Mouse (Mus musculus): Measurements from ENCODE around the gene Ncam1. TPM values are rescaled to one million over a fixed set of nuclear protein-coding genes. Genes with fewer than 3 reads are reported as not detected.

Ncam1 gene
- total RNA-seq, 1 experiment from 2014 or later: 2.4 TPM

DNA sequence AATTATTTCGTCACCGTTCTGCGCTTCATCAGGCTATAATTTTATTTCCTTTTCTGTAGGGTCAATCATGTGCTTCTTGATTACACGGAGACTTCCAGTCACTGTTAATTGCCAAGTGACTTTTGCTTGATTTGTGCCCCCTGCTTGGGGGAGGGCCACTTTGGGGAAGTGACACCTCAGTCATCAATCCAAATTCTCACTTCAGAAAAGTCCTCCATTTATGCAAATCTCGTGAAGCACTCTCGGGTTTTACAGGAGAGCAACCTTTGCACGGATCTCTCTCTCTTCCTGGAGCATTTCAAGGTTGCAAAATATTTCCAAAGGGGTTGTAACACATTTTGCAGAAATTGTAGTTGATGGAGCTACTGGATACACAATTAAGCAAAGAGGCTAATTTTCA, 267.5 kb downstream of the Ncam1 start:
- ATAC-seq (ENCODE audit: extremely low read depth, insufficient number of reproducible peaks, low FRiP score, poor library complexity, severe bottlenecking): no peak

DNA sequence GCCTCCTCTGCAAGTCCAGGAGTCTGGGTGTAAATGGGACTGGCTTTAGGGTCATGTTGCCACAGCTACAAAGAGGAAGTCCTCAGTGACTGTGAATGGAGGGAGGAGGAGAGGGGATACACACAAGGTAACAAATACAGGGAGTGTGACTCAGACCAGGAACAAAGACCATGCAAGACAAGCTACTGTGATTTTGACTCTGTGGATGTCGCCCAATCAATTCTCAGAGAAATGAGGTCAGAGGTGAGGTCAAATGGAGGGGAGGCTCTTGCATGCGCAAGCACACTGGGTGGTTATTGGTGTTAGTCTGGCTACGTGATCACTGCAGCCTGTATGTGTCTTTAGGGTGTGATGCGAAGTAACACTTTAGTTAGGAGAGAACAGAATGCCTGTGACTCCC, 268.0 kb downstream of the Ncam1 start:
- no peak for ATAC-seq (ENCODE audit: extremely low read depth, insufficient number of reproducible peaks, low FRiP score, poor library complexity, severe bottlenecking)

- no peak for ATAC-seq (ENCODE audit: extremely low read depth, insufficient number of reproducible peaks, low FRiP score, poor library complexity, severe bottlenecking)
Measured at GRCm38 (mm10) chr9:49529366-49529959, 269.3 kb downstream of the Ncam1 start.

GRCm38 (mm10) chr9:49528943-49529342, 269.8 kb downstream of the Ncam1 start:
- no peak for ATAC-seq (ENCODE audit: extremely low read depth, insufficient number of reproducible peaks, low FRiP score, poor library complexity, severe bottlenecking)

DNA sequence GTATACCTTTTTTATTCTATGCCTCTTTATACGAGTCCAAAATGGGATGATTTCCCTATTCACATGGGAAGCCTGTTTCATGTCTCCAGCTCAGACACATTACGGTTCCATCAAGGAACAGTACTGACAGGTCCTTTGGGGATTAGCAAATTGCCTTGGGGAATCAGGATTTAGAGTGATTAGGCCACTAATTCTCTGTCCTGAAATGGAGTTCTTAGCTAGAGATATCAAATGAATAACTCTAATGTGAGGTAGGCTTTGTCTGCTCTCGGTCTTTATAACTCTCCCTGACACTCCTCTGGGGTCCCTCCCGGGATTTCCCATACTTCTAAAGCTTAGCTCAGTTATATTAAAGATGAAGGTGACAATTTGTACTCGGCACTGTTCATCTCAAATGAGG, 270.7 kb downstream of the Ncam1 start:
- ATAC-seq (ENCODE audit: extremely low read depth, insufficient number of reproducible peaks, low FRiP score, poor library complexity, severe bottlenecking): no peak

- no peak for ATAC-seq (ENCODE audit: extremely low read depth, insufficient number of reproducible peaks, low FRiP score, poor library complexity, severe bottlenecking)
Measured at GRCm38 (mm10) chr9:49527340-49527739, 271.4 kb downstream of the Ncam1 start.

GRCm38 (mm10) chr9:49524721-49525120, 274.0 kb downstream of the Ncam1 start:
- no peak for ATAC-seq (ENCODE audit: extremely low read depth, insufficient number of reproducible peaks, low FRiP score, poor library complexity, severe bottlenecking)

DNA sequence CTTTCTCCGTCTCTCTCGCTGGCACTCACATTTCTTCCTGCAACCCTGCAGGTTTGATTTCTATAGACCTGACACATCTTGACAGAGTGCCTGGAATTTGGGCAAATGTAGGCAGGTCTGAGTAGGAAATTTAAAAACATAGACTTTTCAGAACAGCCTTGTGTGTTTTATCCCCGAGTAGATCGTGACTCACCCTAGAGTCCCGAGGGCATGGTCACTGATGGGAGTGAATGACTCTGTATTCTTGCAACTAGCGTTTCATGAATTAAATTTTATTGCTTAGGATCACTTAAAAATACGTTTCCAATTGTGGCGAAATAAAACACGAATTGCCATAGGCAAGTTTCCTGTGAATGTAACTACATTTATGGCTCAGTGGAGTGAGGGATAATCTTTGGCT, 274.8 kb downstream of the Ncam1 start:
- no peak for ATAC-seq (ENCODE audit: extremely low read depth, insufficient number of reproducible peaks, low FRiP score, poor library complexity, severe bottlenecking)

DNA sequence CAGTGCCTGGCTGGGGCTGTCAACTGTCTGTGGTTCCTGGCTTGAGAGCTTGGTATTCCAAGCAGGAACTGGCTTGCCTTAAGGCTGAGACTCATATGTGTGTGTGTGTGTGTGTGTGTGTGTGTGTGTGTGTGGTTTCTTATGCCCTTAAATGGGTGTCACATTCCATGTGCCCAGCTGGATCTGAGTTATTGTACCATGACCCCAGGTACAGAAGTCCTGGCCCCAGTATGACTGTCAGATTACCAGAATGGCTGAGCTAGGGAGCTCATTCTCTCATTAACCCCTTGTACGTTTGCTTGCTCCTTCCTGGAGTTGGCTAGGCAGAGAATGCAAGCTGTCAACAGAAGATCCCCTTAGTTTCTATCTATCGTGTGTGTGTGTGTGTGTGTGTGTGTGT, 284.4 kb downstream of the Ncam1 start:
- ATAC-seq (ENCODE audit: extremely low read depth, insufficient number of reproducible peaks, low FRiP score, poor library complexity, severe bottlenecking): no peak

GRCm38 (mm10) chr9:49510666-49511065, 288.1 kb downstream of the Ncam1 start:
- no peak for ATAC-seq (ENCODE audit: extremely low read depth, insufficient number of reproducible peaks, low FRiP score, poor library complexity, severe bottlenecking)

GRCm38 (mm10) chr9:49509628-49510027, 289.1 kb downstream of the Ncam1 start:
- no peak for ATAC-seq (ENCODE audit: extremely low read depth, insufficient number of reproducible peaks, low FRiP score, poor library complexity, severe bottlenecking)

DNA sequence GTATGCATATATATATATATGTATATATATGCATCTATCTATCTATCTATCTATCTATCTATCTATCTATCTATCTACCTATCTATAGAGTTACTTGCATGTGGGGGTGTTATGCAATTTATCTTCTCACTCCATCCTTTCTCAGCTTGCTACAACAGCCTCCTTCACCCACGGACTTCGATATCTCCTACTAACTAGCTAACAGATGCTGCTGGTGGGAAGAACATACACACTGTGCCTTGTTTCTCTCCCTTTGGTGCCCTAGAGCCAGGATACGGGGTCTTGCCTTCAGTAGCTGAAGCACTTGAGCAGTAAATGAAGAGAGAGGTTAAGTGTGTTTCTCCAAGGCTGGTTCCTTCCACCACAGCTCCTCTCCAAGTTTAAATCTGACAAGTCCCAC, 289.6 kb downstream of the Ncam1 start:
- no peak for ATAC-seq (ENCODE audit: extremely low read depth, insufficient number of reproducible peaks, low FRiP score, poor library complexity, severe bottlenecking)

DNA sequence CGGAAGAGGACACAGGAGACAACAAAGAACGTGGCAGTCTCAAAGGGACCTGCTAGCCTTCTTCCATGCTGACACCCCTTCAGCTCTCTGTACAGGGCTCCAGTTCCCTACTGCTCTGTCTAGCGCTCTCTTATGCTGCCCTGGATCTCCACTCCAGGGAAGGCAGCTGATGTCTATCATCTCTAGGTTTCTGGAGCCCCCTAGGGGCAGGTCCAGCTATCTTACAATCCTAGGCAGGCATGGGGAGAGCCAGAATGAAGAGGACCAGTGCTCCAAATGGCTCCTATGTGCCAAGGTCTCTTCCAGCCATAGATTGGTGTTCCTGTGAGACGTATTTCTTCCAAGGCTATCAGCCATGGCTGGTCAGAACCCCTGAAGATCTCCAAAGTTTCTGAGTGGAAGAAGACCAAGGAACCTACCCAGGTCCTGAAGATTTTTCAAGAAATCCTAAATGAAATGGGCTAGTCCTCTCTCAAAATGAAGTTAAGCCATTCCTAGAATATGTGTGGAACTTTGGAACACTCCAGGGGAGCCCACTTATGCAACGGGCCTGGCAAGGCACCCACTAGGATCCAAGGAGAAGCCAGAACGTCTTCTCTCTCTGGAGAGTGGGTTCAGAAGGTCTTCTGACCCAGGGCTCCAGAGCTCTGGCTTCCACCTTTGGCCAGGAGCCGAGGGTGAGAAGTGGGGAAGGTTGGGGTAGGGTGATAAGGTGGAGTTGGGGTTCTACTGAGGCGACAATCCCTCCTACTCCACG, 290.7 kb downstream of the Ncam1 start:
- ATAC-seq (ENCODE audit: extremely low read depth, insufficient number of reproducible peaks, low FRiP score, poor library complexity, severe bottlenecking): no peak

DNA sequence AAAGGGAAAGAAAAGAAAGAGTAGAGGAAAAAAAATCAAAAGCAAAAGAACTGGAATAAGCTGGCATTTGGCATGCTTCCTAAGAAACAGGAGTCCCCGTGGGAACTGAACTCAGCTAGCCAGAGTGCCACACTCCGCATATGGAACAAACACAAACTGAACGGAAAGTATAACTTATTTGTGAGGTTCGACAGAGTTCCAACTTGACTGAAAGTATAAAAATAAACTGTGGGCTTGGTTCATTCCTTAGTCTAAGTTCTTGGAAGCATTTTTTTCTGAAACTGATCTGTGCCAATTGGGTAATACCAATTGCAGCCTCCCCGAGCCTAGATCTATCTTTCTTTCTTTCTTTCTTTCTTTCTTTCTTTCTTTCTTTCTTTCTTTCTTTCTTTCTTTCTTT, 294.1 kb downstream of the Ncam1 start:
- ATAC-seq (ENCODE audit: extremely low read depth, insufficient number of reproducible peaks, low FRiP score, poor library complexity, severe bottlenecking): no peak

DNA sequence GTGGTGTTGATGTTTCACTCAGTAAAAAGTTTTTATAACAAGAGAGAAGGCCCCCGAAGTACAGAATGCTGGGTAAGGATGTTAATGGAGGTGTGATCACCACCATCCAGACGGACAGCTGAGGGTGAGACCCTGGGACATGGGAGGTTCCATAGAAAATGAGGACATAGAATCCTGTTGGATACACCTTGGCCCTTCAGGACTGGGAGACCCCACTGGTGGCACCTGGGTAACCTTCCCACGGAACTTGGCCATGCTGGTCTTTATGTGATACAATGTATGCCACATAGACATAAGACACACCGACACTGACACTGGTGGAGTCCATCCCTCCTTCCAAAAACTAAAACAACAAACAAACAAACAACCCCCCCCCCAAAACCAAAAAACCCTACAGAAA, 296.5 kb downstream of the Ncam1 start:
- ATAC-seq (ENCODE audit: extremely low read depth, insufficient number of reproducible peaks, low FRiP score, poor library complexity, severe bottlenecking): no peak

- ATAC-seq (ENCODE audit: extremely low read depth, insufficient number of reproducible peaks, low FRiP score, poor library complexity, severe bottlenecking): no peak
Measured at GRCm38 (mm10) chr9:49499878-49500277, 298.8 kb downstream of the Ncam1 start.

GRCm38 (mm10) chr9:49493979-49494649, 304.6 kb downstream of the Ncam1 start:
- 0 out of 2 replicates have a peak, but pooled peaks have one; percentile 39 for ATAC-seq (ENCODE audit: extremely low read depth, insufficient number of reproducible peaks, low FRiP score, poor library complexity, severe bottlenecking)

DNA sequence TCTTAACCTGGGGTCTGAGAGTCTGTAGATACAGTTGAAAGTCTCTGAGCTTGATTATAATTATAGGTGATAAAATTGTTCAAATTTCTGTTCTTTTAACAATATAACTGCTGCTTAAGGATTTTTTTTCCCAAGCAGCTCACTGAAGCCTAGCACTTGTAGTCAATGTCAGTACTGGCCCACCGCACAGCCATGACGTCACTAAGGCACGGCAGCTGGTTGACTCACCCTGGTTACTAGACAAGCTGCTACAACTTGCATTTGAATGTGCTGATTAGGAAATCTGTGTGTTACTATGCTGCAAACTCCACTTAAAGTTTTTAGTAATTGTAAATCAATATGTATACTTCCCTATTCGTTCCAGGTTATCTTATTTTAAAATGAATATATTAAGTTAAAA, 308.1 kb downstream of the Ncam1 start:
- no peak for ATAC-seq (ENCODE audit: extremely low read depth, insufficient number of reproducible peaks, low FRiP score, poor library complexity, severe bottlenecking)

- peak; percentile 50 for ATAC-seq (ENCODE audit: extremely low read depth, insufficient number of reproducible peaks, low FRiP score, poor library complexity, severe bottlenecking)
Measured at GRCm38 (mm10) chr9:49488912-49489895, 309.5 kb downstream of the Ncam1 start.

All from neutrophil, adult 5-6 weeks (primary cell).